Mouse (Mus musculus) heart, adult 2 months (tissue): ENCODE results near the gene Tomm70a.

Experiments
- CTCF ChIP-seq: fragments of 200-600 bp; IDR thresholded peaks from 2 replicates; pipeline ENCODE4 v1.8.1; 2022; ENCODE audit warnings: antibody characterized with exemption, mild to moderate bottlenecking, moderate library complexity
- EP300 ChIP-seq: fragments of 200-500 bp; IDR thresholded peaks from 2 replicates; pipeline ENCODE4 v1.6.1; 2011; ENCODE audit warnings: low read depth, low read length, control low read depth; ENCODE audit not compliant: insufficient read depth
- POLR2A ChIP-seq: fragments of 200-500 bp; IDR thresholded peaks from 2 replicates; pipeline ENCODE4 v1.6.1; 2011; ENCODE audit warnings: mild to moderate bottlenecking, low read depth, low read length, control low read depth; ENCODE audit not compliant: insufficient read depth

DNA sequence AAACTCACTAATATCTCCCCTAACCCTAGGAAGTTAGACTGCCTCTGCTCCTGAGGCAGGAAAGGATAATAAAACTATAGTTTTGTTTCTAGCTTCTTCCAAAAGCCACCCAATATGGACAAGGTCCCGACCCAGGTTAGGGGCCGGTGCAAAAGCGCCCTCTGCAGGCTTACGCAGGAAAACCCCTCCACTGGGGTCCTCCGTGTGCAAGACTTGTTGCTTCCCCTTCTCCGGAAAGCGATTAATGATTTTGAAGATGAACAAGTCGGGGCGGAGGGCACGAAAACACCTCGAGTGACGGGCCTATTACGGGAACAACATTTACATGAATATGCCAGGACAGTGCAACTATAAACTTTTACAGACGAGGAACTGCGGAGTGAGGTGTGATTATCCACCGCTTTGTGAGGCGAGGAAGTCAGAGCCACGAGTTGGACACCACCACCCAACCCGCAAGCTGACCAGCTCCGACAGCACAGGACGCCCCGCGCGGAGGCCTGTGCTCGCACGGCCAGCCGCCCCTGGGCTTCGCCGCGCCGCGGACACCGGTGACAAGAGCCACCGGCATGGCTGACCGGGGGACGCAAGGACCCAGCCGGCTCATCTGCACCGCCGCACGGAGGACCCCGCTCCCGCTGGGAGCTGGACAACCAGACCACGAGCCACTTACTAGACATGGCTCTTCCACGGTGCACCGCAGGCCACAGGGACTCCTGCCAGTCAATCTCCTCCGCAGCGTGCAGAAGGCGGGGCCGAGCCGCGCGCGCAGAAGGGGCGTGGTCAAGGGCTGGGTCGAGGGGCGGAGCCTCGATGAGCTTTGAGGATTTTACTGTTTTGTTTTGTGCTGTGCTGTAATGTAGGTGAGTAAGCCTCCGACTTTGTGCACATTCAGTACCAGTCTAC, 45.4 kb downstream of the Tomm70a start, which contains the start of gene Nit2:
- TF ChIP-seq EP300 (no peak), CTCF (peak; percentile 93), POLR2A (peak; percentile 77; the same call in 1 of the 2 replicates)
